Mouse (Mus musculus) myocyte (in vitro differentiated cells): ENCODE data around the gene Fah.

Source experiments
- CEBPB ChIP-seq: IDR thresholded peaks from 2 replicates; pipeline ENCODE4 v1.6.1; 2011; ENCODE audit warnings: mild to moderate bottlenecking, moderate library complexity; ENCODE audit not compliant: poor library complexity, insufficient read depth, severe bottlenecking
- MAX ChIP-seq: IDR thresholded peaks from one replicate; pipeline ENCODE4 v1.6.1; 2011; ENCODE audit warnings: low read depth, mild to moderate bottlenecking, control low read depth
- MYOD1 ChIP-seq, 3 experiments: IDR thresholded peaks; one replicate each; pipeline ENCODE4 v1.6.1; 2011; ENCODE audit warnings: control low read depth in 2 of 3, low read depth in 2 of 3, mild to moderate bottlenecking in 2 of 3, moderate library complexity in 1 of 3; ENCODE audit not compliant: insufficient read length in 2 of 3, control insufficient read depth in 1 of 3
- MYOG ChIP-seq, 3 experiments: IDR thresholded peaks; one replicate each; pipeline ENCODE4 v1.6.1; 2011; ENCODE audit warnings: control low read depth in 2 of 3, low read depth in 2 of 3, mild to moderate bottlenecking in 2 of 3; ENCODE audit not compliant: insufficient read length in 2 of 3, control insufficient read depth in 1 of 3, insufficient read depth in 1 of 3
- POLR2A ChIP-seq: IDR thresholded peaks from one replicate; pipeline ENCODE4 v1.6.1; 2011; ENCODE audit warnings: low read depth, mild to moderate bottlenecking, control low read depth, moderate library complexity; ENCODE audit not compliant: insufficient read length
- POLR2AphosphoS2 ChIP-seq: IDR thresholded peaks from one replicate; pipeline ENCODE4 v1.6.1; 2011; ENCODE audit warnings: low read depth, control low read depth; ENCODE audit not compliant: insufficient read length
- REST ChIP-seq: IDR thresholded peaks from one replicate; pipeline ENCODE4 v1.6.1; 2011; ENCODE audit warnings: mild to moderate bottlenecking, control low read depth, moderate library complexity; ENCODE audit not compliant: insufficient read depth, insufficient read length
- TCF3 ChIP-seq: IDR thresholded peaks from one replicate; pipeline ENCODE4 v1.6.1; 2011; ENCODE audit warnings: low read depth, control low read depth; ENCODE audit not compliant: insufficient read length
- USF1 ChIP-seq: IDR thresholded peaks from one replicate; pipeline ENCODE4 v1.6.1; 2011; ENCODE audit warnings: low read depth, mild to moderate bottlenecking, control low read depth, moderate library complexity

DNA sequence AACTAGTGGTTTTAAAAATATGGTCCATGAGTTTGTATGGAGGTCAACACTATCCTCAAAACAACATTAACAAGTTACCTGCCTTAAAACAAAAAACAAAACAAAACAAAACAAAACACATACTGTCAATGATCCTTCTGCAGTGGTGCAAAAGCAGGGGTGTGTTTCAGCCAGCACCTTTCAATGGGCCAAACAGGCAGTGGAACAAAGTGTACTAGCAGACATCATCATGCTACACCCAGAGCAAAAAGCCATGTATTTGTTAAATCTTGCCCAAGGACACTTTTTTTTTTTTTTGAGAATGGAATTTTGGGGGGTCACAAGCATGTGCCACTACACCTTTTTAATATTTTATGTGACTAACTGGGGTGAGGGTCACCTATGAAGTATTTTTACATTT is 30.4 kb upstream of the Fah start:
- TF ChIP-seq POLR2A (no peak), MYOD1 (IDR thresholded peaks at IDR 0.05; ENCODE audit: control insufficient read depth in 1 of 3, insufficient read length in 2 of 3, low read depth in 2 of 3) (no peak), USF1 (no peak), REST (no peak), MAX (no peak), MYOG (IDR thresholded peaks at IDR 0.05; ENCODE audit: control insufficient read depth in 1 of 3, insufficient read depth in 1 of 3, insufficient read length in 2 of 3, low read depth in 2 of 3) (no peak), POLR2AphosphoS2 (no peak), CEBPB (no peak), TCF3 (no peak)
